Mouse (Mus musculus) embryonic facial prominence, embryonic 11.5 days (tissue): ENCODE measurements around the gene Ccdc24. TPM values are rescaled to one million over a fixed set of nuclear protein-coding genes. Genes with fewer than 3 reads are reported as not detected.

Experiments
- ATAC-seq: fragments of 200-750 bp; cut with Nextera tagmentation; replicated peaks from 2 replicates; pipeline ENCODE4 v1.8.0; 2017; ENCODE audit warnings: low read depth; ENCODE audit not compliant: insufficient number of reproducible peaks, low FRiP score, low TSS enrichment
- DNase-seq: peaks from one replicate; pipeline ENCODE4 v3.0.0-alpha.2; 2015; ENCODE audit warnings: low spot score
- H3K27ac ChIP-seq: fragments of 300-500 bp; sonication (generic); replicated peaks from 2 replicates; pipeline ENCODE4 v1.5.1; 2014; ENCODE audit warnings: mild to moderate bottlenecking, low read depth, low read length, control low read depth
- H3K27me3 ChIP-seq: fragments of 300-500 bp; sonication (generic); 2 replicates; pipeline ENCODE4 v1.6.1; 2014; ENCODE audit warnings: mild to moderate bottlenecking, low read length, moderate library complexity, mixed read lengths; ENCODE audit not compliant: control insufficient read depth, insufficient read depth
- H3K36me3 ChIP-seq: fragments of 300-500 bp; sonication (generic); replicated peaks from 2 replicates; pipeline ENCODE4 v1.6.1; 2014; ENCODE audit warnings: low read depth, mild to moderate bottlenecking, low read length, moderate library complexity, mixed read lengths; ENCODE audit not compliant: control insufficient read depth, insufficient read depth
- H3K4me1 ChIP-seq: fragments of 300-500 bp; sonication (generic); 2 replicates; pipeline ENCODE4 v1.6.1; 2014; ENCODE audit warnings: low read length, mixed read lengths; ENCODE audit not compliant: control insufficient read depth, insufficient read depth
- H3K4me2 ChIP-seq: fragments of 300-500 bp; sonication (generic); 2 replicates; pipeline ENCODE4 v1.6.1; 2014; ENCODE audit warnings: low read depth, mild to moderate bottlenecking, control low read depth, low read length, moderate library complexity
- H3K4me3 ChIP-seq: fragments of 300-500 bp; sonication (generic); 2 replicates; pipeline ENCODE4 v1.5.1; 2014; ENCODE audit warnings: low read depth, low read length, control low read depth
- H3K9ac ChIP-seq: fragments of 300-500 bp; sonication (generic); replicated peaks from 2 replicates; pipeline ENCODE4 v1.6.1; 2014; ENCODE audit warnings: mild to moderate bottlenecking, control low read depth, low read length
- H3K9me3 ChIP-seq: fragments of 300-500 bp; sonication (generic); replicated peaks from 2 replicates; pipeline ENCODE4 v1.6.1; 2016; ENCODE audit warnings: mild to moderate bottlenecking, low read length, inconsistent platforms, mixed read lengths; ENCODE audit not compliant: control insufficient read depth
- WGBS: fragments of 180-500 bp; shearing (Covaris S2); extraction: QIAGEN DNeasy Blood & Tissue Kit; methylation state at CpG from one replicate; pipeline ENCODE4 v1.1.7; 2014; 5-methylcytosine and 5-hydroxymethylcytosine counted together
- polyA plus RNA-seq: library from polyadenylated mRNA; unstranded; fragments of >200 nt; fragmentation: Nextera tagmentation; extraction: Ambion mirVana; gene quantifications from 2 replicates; pipeline ENCODE4 v1.2.1, GENCODE M21; 2014

Gene Ccdc24
- polyA plus RNA-seq: 0.86 and 1.6 TPM in 2 replicates

DNA sequence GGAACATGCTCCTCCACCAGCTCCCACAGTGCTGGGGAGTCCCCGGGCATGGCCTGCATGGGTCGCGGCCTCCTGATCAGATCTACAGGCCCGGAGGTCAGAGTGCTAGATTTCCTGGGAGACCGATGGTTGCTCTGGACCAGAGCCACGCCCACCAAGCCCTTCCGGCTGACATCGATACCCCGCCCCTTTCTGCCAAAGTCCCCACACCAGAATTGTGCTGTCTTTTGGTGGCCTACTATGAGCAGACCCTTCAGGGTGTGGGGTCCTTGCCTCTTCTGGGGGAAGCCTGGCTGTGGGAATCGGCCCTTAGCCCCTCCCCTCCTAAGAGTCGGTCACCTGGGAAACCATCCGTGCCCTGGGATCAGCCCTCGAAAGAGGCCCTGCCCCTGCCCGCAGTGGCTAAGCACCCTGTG, at the start of gene Ccdc24:
Ccdc24 (minus strand) TSS at position 87 of the 416 bp plus-strand sequence.
- H3K9me3 ChIP-seq: no peaks in the 10 kb centered on the region
- no peaks in the 10 kb centered on the region for H3K4me1 ChIP-seq
- DNase-seq (peak; percentile 36), ATAC-seq (no peak; the same call in 1 of the 2 replicates)
- H3K4me2 ChIP-seq: peak within 1 kb of the TSS; percentile 40; the same call in 1 of the 2 replicates
- 7% methylated on average over 14 of the region's 14 CpGs for WGBS
- H3K4me3 ChIP-seq: no peak within 1 kb of the TSS
- no peaks in the 10 kb centered on the region for H3K27me3 ChIP-seq
- no peaks in the 10 kb centered on the region; the same call in 1 of the 2 replicates for H3K36me3 ChIP-seq
- no peak within 1 kb of the TSS for H3K9ac ChIP-seq
- H3K27ac ChIP-seq: no peak within 1 kb of the TSS

DNA sequence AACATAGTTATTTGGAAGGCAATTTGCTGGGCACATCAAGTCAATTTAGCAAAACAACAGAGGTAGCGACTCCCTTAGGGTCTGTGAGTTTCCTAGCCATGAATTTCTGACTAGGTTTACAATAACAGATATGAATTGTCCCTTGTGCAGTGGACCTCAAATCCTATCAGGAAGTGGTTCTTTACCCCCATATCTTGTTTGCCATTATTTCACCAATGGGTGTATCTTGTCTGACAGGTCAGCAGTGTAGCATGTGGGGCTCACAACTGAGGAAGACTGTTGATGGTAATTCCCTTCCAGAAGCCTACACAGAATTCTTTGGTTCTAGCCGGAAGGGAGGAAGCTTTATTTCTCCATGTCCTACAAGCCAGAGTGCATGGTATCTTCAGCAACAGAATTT, 49.0 kb upstream of the Ccdc24 start:
- no peaks in the 10 kb centered on the region for H3K36me3 ChIP-seq
- H3K9ac ChIP-seq: no peak overlapping the region
- WGBS: 87% methylated on average over 2 of the region's 2 CpGs
- no peak overlapping the region for H3K4me2 ChIP-seq
- no peak overlapping the region for H3K4me3 ChIP-seq
- ATAC-seq: no peak
- no peak for DNase-seq
- no peaks in the 10 kb centered on the region for H3K4me1 ChIP-seq
- no peaks in the 10 kb centered on the region; the same call in 1 of the 2 replicates for H3K9me3 ChIP-seq
- H3K27me3 ChIP-seq: peaks cover 11% of the 10 kb centered on the region
- H3K27ac ChIP-seq: no peak overlapping the region

DNA sequence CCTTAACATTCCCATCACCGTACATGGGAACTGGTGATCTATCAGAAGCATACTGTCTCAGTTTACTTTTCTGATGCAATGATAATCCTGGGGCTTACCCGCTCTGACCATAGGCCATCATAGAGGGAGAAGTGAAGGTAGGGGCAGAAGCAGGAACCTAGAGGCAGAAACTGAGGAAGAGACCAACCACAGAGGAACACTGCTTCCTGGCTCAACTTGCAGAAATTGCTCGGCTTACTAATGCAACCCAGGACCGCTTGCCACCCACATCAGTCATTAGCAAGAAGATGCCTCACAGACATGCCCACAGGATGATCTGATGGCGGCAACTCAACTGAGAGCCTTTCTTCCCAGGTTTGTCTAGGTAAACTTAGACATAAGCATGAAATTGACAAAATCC, 46.4 kb upstream of the Ccdc24 start:
- peaks cover 2% of the 10 kb centered on the region; the same call in 1 of the 2 replicates for H3K4me1 ChIP-seq
- H3K36me3 ChIP-seq: no peaks in the 10 kb centered on the region
- H3K27ac ChIP-seq: no peak overlapping the region
- no peak for ATAC-seq
- no peaks in the 10 kb centered on the region for H3K9me3 ChIP-seq
- no peak overlapping the region for H3K4me2 ChIP-seq
- 89% methylated on average over 5 of the region's 5 CpGs for WGBS
- no peak overlapping the region for H3K9ac ChIP-seq
- no peaks in the 10 kb centered on the region for H3K27me3 ChIP-seq
- H3K4me3 ChIP-seq: no peak overlapping the region
- no peak for DNase-seq

DNA sequence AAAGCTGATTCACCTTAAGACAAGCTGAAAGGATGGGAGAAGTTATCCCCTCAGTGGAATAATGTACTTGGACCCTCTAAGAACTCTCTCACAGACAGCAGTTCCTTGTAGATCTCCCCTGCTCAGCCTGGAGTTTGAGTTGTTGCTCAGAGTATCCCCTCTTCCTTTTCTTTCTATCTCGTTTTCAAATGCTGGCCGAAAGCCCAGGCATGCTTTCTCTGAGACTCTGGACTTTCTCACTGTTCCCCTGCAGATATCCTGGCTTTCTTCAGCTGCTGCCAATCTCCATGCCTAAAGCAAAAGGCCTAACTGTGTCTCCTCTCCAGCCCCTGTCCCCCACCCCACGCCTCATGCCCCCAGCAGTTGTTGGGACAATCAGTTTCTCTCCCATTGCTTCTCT, 45.9 kb upstream of the Ccdc24 start:
- Histone ChIP-seq H3K27me3 (no peaks in the 10 kb centered on the region), H3K4me2 (no peak overlapping the region), H3K9me3 (no peaks in the 10 kb centered on the region), H3K36me3 (no peaks in the 10 kb centered on the region), H3K27ac (no peak overlapping the region), H3K4me3 (no peak overlapping the region), H3K4me1 (peaks cover 2% of the 10 kb centered on the region; the same call in 1 of the 2 replicates), H3K9ac (no peak overlapping the region)
- DNase-seq: no peak
- WGBS: 80% methylated on average over 3 of the region's 3 CpGs
- no peak for ATAC-seq

DNA sequence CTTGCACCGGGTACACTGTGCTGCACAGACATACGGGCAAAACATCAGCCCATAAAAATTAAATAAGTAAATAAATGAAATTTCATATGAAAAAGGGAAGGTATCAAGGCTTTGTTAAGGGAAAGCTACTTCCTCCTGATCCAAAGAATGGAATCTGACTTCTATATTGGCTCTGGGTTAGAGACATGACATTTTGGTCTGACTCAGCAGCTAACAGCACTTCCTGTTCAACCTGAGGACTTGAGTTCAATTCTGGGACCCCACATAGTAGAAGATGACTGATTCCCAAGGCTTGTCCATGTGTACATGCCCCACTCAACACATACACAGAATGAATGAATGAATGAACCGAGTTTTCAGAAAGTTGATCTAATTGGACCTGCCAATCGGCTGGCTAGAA, 45.5 kb upstream of the Ccdc24 start:
- H3K27me3 ChIP-seq: no peaks in the 10 kb centered on the region
- no peak overlapping the region for H3K4me2 ChIP-seq
- H3K4me3 ChIP-seq: no peak overlapping the region
- no peaks in the 10 kb centered on the region for H3K36me3 ChIP-seq
- 91% methylated on average over 4 of the region's 4 CpGs for WGBS
- no peak overlapping the region for H3K27ac ChIP-seq
- H3K9me3 ChIP-seq: no peaks in the 10 kb centered on the region
- H3K4me1 ChIP-seq: peaks cover 4% of the 10 kb centered on the region; the same call in 1 of the 2 replicates
- H3K9ac ChIP-seq: no peak overlapping the region
- ATAC-seq: no peak
- no peak for DNase-seq

DNA sequence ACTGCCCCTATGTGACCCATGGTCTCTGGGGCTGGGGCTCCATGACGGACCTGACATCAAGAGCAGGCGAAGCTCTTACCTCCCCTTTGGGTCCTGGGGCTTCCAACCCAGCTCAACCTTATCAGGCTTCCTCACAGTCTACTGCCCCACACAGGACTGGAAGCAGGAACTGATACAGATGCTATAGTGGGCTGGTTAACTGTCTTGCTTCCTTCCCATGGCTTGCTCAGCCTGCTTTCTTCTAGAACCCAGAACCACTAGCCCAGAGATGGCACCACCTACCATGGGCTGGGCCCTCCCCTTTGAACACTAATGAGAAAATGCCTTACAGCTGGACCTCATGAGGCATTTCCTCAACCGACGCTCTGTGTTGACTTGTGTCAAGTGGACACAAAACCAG, 45.0 kb upstream of the Ccdc24 start:
- H3K9me3 ChIP-seq: no peaks in the 10 kb centered on the region
- H3K4me3 ChIP-seq: no peak overlapping the region
- no peak overlapping the region for H3K4me2 ChIP-seq
- no peaks in the 10 kb centered on the region for H3K27me3 ChIP-seq
- no peak overlapping the region for H3K9ac ChIP-seq
- H3K27ac ChIP-seq: no peak overlapping the region
- DNase-seq: no peak
- no peak for ATAC-seq
- whole genome bisulfite sequencing: 78% methylated on average over 4 of the region's 4 CpGs
- H3K36me3 ChIP-seq: no peaks in the 10 kb centered on the region
- H3K4me1 ChIP-seq: peaks cover 4% of the 10 kb centered on the region; the same call in 1 of the 2 replicates

DNA sequence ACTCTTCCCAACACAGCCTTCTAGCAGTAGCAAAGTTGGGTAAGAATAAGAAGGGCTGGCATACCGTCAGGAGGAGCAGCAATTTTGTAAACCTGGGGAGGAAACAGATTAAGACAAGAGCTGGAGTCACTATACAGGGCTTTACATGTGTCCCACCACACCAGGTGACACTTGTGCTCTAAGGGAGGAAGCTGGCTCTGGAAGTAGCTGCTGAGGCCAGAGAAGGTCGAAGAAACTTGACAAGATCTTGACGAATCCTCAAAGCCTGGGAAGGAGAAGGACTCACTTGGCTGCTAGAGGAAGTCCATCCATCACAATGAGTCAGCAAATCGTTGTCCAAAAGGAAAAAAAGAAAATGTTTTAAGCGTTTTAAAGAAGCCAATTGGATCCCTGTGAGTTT, 44.0 kb upstream of the Ccdc24 start:
- Histone ChIP-seq H3K9ac (no peak overlapping the region), H3K36me3 (no peaks in the 10 kb centered on the region), H3K27me3 (no peaks in the 10 kb centered on the region), H3K4me3 (no peak overlapping the region), H3K9me3 (no peaks in the 10 kb centered on the region), H3K27ac (no peak overlapping the region), H3K4me2 (no peak overlapping the region), H3K4me1 (peaks cover 4% of the 10 kb centered on the region; the same call in 1 of the 2 replicates)
- WGBS: 86% methylated on average over 5 of the region's 5 CpGs
- DNase-seq: no peak
- no peak for ATAC-seq

DNA sequence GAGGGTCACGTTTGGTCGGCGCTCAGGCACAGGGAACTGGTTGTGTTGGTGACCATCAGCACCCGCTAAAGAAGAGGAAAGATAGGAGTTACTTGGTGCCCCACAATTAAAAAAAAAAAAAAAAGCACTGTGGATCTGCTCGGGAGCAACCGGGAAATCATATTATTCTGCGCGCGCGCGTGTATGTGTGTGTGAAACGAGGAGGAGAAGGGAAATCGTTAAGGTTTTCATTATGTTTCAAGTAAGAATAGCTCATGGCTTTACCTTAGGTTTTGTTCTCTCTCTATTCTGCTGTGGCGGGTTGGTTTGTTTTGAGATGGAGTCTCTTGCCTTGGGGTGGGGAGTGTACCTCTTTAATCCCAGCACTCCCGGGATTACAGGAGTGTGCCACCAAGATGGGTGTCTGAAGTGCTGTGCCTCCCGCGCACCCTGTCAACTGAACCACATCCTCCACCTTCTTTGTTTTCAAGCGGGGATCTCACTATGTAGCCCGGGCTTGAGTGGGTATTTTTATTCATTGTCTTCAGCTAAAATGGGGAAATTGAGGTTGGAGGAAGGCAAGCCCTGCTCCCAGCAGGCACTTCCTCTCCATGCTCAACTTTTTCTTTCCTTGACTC, 43.2 kb upstream of the Ccdc24 start:
- Histone ChIP-seq H3K27ac (no peak overlapping the region), H3K27me3 (no peaks in the 10 kb centered on the region), H3K9me3 (no peaks in the 10 kb centered on the region), H3K9ac (peak overlapping the region; percentile 74), H3K4me3 (peak overlapping the region; percentile 65), H3K4me2 (peak overlapping the region; percentile 94), H3K36me3 (no peaks in the 10 kb centered on the region), H3K4me1 (peaks cover 4% of the 10 kb centered on the region; the same call in 1 of the 2 replicates)
- DNase-seq (no peak), ATAC-seq (no peak)
- WGBS: 13% methylated on average over 19 of the region's 19 CpGs
